Mouse (Mus musculus): ENCODE results near the gene Runx1. TPM values are rescaled to one million over a fixed set of nuclear protein-coding genes. Genes with fewer than 3 reads are reported as not detected.

Gene Runx1
- polyA plus RNA-seq, 1 experiment from 2014 or later, result 2.1 TPM

DNA sequence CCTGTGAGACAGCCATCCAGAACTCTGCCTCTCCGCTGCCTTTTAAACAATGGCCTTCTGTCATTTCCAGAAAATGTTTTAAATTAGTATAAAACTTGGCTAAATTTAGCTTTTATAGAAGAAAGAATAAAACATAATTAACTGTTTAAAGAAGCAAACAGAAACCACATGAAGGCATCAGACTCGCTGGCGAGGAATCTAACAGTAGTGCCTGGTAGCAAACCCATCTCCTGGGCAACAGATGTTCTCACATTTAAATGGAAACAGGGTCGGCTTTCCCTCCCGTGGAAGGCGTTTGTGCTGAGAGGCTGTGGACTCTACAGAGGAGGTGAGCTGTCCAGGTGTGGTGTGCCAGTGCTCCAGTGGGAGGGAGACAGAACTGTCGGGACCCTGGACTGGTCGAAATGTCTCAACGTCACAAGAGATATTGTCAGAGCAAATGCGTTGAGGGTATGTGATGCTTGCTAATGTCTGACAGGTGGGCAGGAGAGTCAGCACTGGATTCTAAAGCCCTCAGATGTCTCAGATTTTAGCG, 87.4 kb downstream of the Runx1 start:
- Histone ChIP-seq H3K4me1 (replicated peaks) (peaks cover 4% of the 10 kb centered on the region; the same call in 1 of the 2 replicates), H3K4me2 (no peak overlapping the region), H3K9ac (no peak overlapping the region), H3K36me3 (no peaks in the 10 kb centered on the region), H3K27ac (no peak overlapping the region), H3K4me3 (no peak overlapping the region), H3K9me3 (no peaks in the 10 kb centered on the region), H3K27me3 (0 out of 2 replicates have a peak, but pooled peaks cover 9% of the 10 kb centered on the region)
- 74% methylated on average over 11 of the region's 11 CpGs for WGBS
- ATAC-seq (ENCODE audit: low FRiP score), result no peak

DNA sequence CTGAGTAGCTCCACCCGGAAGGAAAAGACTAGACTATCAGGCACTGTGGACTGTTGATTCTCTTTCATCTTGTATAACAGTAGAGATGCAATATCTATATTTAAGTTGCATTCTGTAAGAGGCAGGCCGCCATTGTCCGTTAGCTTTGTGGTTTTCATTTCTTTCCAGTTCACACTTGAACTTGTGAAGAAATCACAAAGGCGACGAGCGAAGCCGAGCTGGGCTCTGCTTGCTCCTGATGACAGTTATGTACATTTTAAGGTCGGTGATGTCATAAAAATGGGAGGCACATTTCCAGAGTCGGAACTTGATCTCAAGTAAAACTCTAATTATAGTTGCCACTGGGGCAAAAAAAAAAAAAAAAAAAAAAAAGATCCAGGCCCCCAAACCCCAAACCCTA, 99.1 kb downstream of the Runx1 start:
- Histone ChIP-seq H3K9ac (no peak overlapping the region), H3K4me3 (no peak overlapping the region), H3K4me1 (replicated peaks) (no peaks in the 10 kb centered on the region), H3K27ac (no peak overlapping the region), H3K27me3 (0 out of 2 replicates have a peak, but pooled peaks cover 6% of the 10 kb centered on the region), H3K4me2 (no peak overlapping the region), H3K36me3 (no peaks in the 10 kb centered on the region), H3K9me3 (no peaks in the 10 kb centered on the region)
- 92% methylated on average over 9 of the region's 9 CpGs for WGBS
- no peak for ATAC-seq (ENCODE audit: low FRiP score)

DNA sequence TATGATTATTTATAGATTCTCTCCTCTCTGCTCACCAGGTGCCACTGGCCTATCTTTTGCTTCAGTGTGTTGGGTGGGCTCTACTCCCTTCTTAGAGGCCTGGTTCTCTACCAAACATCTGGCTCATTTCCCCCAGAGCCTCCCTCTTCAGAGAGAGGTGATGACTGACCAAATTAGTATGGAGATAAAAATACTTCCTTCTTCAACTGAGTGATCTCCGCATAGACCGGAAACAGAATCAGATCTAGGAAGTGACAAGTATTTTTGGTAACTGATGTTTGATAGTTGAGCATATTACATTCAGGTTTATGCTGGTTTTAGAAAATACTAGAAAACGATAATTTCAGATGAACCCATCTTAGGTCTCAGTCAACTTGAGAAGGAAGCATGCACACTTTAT, 101.4 kb downstream of the Runx1 start:
- H3K4me2 ChIP-seq, result no peak overlapping the region
- no peak for ATAC-seq (ENCODE audit: low FRiP score)
- peaks cover 15% of the 10 kb centered on the region for H3K4me1 ChIP-seq (replicated peaks)
- H3K36me3 ChIP-seq, result no peaks in the 10 kb centered on the region
- no peak overlapping the region for H3K4me3 ChIP-seq
- WGBS, result 93% methylated on average over 3 of the region's 3 CpGs
- H3K27ac ChIP-seq, result no peak overlapping the region
- no peaks in the 10 kb centered on the region for H3K9me3 ChIP-seq
- no peak overlapping the region for H3K9ac ChIP-seq
- 0 out of 2 replicates have a peak, but pooled peaks cover 6% of the 10 kb centered on the region for H3K27me3 ChIP-seq

DNA sequence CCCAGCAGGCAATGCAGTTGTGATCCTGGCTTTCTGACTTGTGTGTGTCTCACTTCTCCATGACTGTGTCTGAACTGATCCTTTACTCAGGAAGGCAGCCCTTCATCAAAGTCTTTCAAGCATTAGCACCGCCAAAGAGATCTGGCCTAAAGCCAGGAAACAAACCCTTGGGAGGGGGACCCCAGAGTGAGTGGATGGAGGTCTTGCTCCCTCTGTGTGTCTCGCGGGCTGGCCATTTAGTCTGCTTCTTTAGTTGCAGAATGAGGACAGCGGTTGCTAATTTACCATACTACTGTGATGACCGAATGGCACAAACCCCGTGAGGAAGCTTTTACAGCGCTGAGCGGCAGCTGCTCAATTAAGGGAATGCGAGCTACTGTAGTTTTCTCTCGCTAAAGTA, 105.3 kb downstream of the Runx1 start:
- 30% methylated on average over 10 of the region's 10 CpGs for WGBS
- no peak for ATAC-seq (ENCODE audit: low FRiP score)
- Histone ChIP-seq H3K27me3 (peaks cover 10% of the 10 kb centered on the region; the same call in 1 of the 2 replicates), H3K9me3 (no peaks in the 10 kb centered on the region), H3K27ac (no peak overlapping the region), H3K4me2 (no peak overlapping the region), H3K9ac (no peak overlapping the region), H3K4me3 (no peak overlapping the region), H3K4me1 (replicated peaks) (peaks cover 19% of the 10 kb centered on the region), H3K36me3 (no peaks in the 10 kb centered on the region)

DNA sequence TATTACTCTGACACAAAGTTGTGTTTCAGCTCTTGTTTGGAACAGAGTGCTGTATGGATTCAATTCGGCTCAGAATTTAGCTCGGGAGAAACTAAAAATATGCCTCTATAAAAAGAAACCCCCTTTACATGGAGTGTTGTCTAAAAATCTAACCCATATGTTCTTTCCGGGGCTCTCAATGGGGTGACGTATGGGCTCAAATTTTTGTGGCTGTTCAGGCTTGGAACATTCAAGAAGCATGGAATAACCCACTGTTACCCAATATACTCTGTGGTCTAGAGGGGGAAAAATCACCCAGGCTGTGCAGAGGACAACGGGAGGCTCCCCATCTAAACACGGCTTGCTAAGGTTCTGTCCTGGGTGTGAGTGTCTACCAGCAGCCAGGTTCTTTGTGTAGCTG, 106.2 kb downstream of the Runx1 start:
- no peak for ATAC-seq (ENCODE audit: low FRiP score)

DNA sequence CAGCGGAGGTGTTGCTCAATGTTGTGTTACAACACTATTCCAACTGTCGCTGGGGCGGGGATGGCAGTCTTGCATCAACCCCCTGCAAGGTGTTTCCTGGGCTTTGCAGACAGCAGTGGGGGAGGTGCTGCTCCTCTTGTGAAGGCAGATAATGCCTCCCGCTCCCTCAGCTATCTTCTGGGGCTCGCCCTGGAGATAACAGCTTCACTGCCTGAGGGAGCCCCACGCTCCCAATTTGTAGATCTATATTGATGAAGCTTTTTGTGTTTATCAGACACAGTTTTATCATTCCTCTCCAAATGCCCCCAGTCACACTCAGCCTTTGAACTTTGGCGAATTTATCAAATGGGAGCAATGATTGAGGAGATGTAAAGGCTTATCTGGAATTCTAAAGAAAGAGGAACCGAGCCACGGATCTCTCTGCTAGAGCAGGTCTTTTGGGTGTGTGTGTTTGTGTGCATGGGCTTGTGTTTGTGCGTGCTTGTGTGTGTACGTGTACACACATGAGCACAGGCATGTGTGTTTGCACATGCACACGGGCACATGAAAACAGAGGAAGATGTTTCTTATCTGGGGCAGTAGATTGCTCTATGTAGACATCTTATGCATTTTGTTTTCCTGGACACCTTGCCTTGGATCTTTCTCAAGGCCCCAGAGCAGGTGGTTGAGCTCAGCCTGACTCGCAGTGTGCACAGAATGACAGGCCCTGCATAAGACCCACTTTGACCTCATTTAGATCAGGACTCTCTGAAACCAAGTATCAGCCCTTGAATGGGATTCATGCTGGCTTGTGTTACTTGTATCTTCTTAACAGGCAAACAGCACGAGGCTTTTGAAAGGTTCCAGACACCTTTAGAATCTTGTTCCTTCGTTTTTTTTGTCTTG, 110.1 kb downstream of the Runx1 start:
- Histone ChIP-seq H3K4me3 (no peak overlapping the region), H3K36me3 (no peaks in the 10 kb centered on the region), H3K9me3 (no peaks in the 10 kb centered on the region), H3K27me3 (peaks cover 4% of the 10 kb centered on the region; the same call in 1 of the 2 replicates), H3K4me2 (no peak overlapping the region), H3K4me1 (replicated peaks) (peaks cover 17% of the 10 kb centered on the region), H3K27ac (no peak overlapping the region), H3K9ac (no peak overlapping the region)
- 32% methylated on average over 15 of the region's 15 CpGs for WGBS
- no peak for ATAC-seq (ENCODE audit: low FRiP score)

More for the DNA sequence above, 106.2 kb downstream of the Runx1 start:
- Histone ChIP-seq H3K9me3 (no peaks in the 10 kb centered on the region), H3K4me3 (no peak overlapping the region), H3K36me3 (no peaks in the 10 kb centered on the region), H3K9ac (no peak overlapping the region), H3K27me3 (peaks cover 10% of the 10 kb centered on the region; the same call in 1 of the 2 replicates), H3K4me2 (no peak overlapping the region), H3K27ac (no peak overlapping the region), H3K4me1 (replicated peaks) (peaks cover 22% of the 10 kb centered on the region)
- 94% methylated on average over 6 of the region's 6 CpGs for WGBS

DNA sequence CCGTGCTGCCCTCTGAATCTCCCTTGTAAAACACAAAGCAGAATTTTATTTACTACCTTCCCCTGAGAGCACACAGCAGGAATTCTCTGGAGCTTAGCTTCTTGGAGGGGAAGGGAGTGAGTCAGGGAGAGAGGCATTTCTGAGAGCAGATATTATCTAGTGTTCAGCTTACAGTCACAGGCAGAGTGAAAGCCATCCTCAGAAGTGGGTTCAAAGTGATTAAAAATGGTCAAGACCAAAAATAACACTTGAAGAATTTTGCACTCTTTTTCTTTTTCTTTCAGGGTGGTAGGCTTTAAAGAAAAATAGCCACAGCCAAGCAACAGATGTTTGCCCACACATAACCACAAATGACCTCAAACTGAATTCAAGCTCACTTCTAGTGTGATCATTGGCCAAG, 115.8 kb downstream of the Runx1 start:
- no peak overlapping the region for H3K4me3 ChIP-seq
- no peak overlapping the region for H3K4me2 ChIP-seq
- H3K9me3 ChIP-seq, result no peaks in the 10 kb centered on the region
- H3K9ac ChIP-seq, result no peak overlapping the region
- ATAC-seq (ENCODE audit: low FRiP score), result no peak
- H3K27me3 ChIP-seq, result 0 out of 2 replicates have a peak, but pooled peaks cover 3% of the 10 kb centered on the region
- no peak overlapping the region for H3K27ac ChIP-seq
- no peaks in the 10 kb centered on the region for H3K36me3 ChIP-seq
- 44% methylated on average over 1 of the region's 1 CpGs for WGBS
- H3K4me1 ChIP-seq (replicated peaks), result no peaks in the 10 kb centered on the region

DNA sequence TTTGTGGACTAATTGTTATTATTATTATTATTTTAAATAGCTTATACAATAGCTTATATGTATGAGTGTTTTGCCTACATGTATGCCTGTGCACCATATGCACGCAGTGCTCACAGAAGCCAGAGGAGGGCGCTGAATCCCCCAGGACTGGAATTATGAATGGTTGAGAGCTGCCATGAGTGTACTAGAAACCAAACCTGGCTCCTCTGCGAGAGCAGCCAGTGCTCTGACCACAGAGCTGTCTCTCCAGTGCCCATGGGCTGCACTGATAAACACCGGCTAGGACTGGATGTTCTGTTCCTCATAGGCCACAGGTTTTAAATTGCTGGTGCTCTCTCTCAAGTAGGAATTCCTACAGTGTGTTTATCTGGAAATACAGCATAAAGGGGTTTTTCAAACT, 117.2 kb downstream of the Runx1 start:
- no peak for ATAC-seq (ENCODE audit: low FRiP score)
- H3K9me3 ChIP-seq, result no peaks in the 10 kb centered on the region
- H3K4me3 ChIP-seq, result no peak overlapping the region
- no peaks in the 10 kb centered on the region for H3K36me3 ChIP-seq
- no peak overlapping the region for H3K27ac ChIP-seq
- H3K27me3 ChIP-seq, result peaks cover 13% of the 10 kb centered on the region
- WGBS, result 69% methylated on average over 4 of the region's 4 CpGs
- H3K4me1 ChIP-seq (replicated peaks), result no peaks in the 10 kb centered on the region
- H3K4me2 ChIP-seq, result no peak overlapping the region
- no peak overlapping the region for H3K9ac ChIP-seq

DNA sequence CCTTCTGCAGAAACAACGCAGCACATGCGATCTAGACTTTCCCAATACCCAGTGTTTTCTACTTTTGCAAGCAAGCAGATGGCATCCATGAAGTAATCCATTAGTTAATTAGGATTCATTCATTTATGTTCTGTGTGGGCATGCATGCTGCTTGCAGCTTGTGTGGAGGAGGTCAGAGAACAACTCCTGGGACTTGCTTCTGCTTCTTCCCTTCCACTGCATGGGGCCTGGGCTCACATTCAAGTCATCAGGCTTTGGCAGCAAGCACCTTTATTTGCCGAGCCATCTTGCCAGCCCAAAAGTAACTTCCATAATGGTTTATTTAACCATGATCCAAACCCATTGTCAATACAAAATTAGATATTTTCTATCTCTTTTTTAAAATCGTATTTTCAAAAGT, 118.2 kb downstream of the Runx1 start:
- no peak overlapping the region for H3K9ac ChIP-seq
- WGBS, result 79% methylated on average over 4 of the region's 4 CpGs
- H3K4me1 ChIP-seq (replicated peaks), result no peaks in the 10 kb centered on the region
- no peaks in the 10 kb centered on the region for H3K9me3 ChIP-seq
- no peak overlapping the region for H3K4me3 ChIP-seq
- H3K27ac ChIP-seq, result no peak overlapping the region
- H3K36me3 ChIP-seq, result no peaks in the 10 kb centered on the region
- no peak overlapping the region for H3K4me2 ChIP-seq
- peaks cover 23% of the 10 kb centered on the region for H3K27me3 ChIP-seq
- no peak for ATAC-seq (ENCODE audit: low FRiP score)

DNA sequence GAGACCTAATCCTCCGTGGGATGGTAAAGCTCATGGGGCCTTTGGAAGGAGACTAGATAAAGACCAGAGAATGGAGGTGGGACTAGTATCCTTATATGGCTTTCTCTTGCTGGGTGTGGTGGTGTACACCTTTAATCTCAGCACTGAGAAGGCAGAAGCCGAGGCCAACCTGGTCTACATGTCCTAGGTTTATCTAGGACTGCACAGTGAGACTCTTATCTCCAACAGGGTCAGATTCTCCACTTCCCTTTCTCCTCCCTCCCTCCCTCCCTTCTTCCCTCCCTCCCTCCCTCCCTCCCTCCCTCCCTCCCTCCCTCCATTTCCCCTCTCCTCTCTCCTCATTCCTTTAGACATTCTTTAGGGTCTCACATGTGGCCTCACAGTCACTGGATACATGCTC, 118.8 kb downstream of the Runx1 start:
- no peak overlapping the region for H3K27ac ChIP-seq
- peaks cover 26% of the 10 kb centered on the region for H3K27me3 ChIP-seq
- H3K4me2 ChIP-seq, result no peak overlapping the region
- ATAC-seq (ENCODE audit: low FRiP score), result no peak
- no peaks in the 10 kb centered on the region for H3K9me3 ChIP-seq
- H3K36me3 ChIP-seq, result no peaks in the 10 kb centered on the region
- 77% methylated on average over 2 of the region's 2 CpGs for WGBS
- no peak overlapping the region for H3K4me3 ChIP-seq
- H3K4me1 ChIP-seq (replicated peaks), result no peaks in the 10 kb centered on the region
- H3K9ac ChIP-seq, result no peak overlapping the region

DNA sequence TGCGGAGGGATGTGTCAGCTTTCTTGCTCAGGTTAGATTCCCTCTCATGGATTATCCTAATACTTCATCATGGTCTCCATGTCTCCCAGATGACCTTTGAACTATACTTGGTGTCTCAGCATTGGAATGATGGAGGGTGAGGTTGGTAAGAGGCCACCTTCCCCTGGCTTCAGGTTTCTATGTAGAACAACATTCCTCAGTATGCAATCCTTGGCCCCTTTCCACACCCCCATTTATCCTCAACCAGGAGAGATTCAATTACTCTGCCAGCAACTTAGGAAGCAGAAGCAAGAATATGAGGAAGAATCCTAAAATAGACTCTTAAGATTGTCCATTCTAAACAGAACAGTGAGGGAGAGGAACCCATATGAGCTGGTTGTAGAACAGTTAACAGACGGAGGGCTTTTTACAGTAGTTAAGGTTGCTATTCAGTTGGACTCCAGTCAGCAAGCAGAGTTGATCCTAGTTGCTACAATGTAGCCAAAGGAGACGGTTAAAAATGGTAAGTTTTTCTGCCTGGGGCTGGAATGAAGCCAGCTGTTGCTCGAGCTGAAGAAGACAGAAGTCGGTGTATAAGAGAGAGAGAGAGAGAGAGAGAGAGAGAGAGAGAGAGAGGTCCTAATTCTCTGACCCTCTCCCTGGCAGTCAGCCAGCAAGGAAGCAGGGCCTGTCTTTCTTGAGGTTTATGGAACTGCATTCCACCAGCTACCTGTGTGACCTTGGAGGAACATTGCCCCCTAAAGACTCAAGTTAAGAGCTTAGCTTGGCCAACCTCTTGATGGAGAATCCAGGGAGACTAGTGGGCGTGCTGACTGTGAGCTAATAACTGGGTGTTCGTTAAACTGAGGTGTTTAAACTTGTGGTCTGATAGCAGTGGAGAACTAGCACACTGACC, 120.1 kb downstream of the Runx1 start:
- Histone ChIP-seq H3K27me3 (peaks cover 37% of the 10 kb centered on the region), H3K9me3 (no peaks in the 10 kb centered on the region), H3K4me3 (no peak overlapping the region), H3K27ac (no peak overlapping the region), H3K9ac (no peak overlapping the region), H3K36me3 (no peaks in the 10 kb centered on the region), H3K4me1 (replicated peaks) (no peaks in the 10 kb centered on the region), H3K4me2 (no peak overlapping the region)
- ATAC-seq (ENCODE audit: low FRiP score), result no peak
- 70% methylated on average over 7 of the region's 7 CpGs for WGBS

DNA sequence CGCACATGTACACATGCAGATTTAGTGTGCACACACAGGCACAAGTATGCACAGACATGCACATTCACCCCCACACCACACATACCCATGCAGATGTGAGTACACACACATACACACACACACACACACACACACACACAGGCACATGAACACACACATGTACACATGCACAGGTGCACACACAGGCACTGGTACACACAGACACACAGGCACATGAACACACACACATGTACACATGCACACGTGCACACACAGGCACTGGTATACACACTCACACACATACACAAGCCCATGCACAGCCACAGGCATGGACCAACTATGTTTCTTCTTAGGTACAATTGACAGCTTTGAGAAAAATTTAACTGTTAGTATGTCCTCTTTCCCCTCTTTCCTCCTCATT, 122.1 kb downstream of the Runx1 start:
- Histone ChIP-seq H3K9ac (no peak overlapping the region), H3K27me3 (peaks cover 56% of the 10 kb centered on the region), H3K4me2 (no peak overlapping the region), H3K27ac (no peak overlapping the region), H3K36me3 (no peaks in the 10 kb centered on the region), H3K4me1 (replicated peaks) (0 out of 2 replicates have a peak, but pooled peaks cover 5% of the 10 kb centered on the region), H3K4me3 (no peak overlapping the region), H3K9me3 (no peaks in the 10 kb centered on the region)
- whole genome bisulfite sequencing, result 98% methylated on average over 2 of the region's 2 CpGs
- ATAC-seq (ENCODE audit: low FRiP score), result no peak

Measured in hindbrain, embryonic 13.5 days (tissue).